Mouse (Mus musculus): ENCODE measurements around the gene Epha2. TPM values are rescaled to one million over a fixed set of nuclear protein-coding genes. Genes with fewer than 3 reads are reported as not detected.

The Epha2 gene
- polyA plus RNA-seq, 1 experiment from 2014 or later, result 1.9 TPM

- Histone ChIP-seq H3K4me2 (ENCODE audit: low read length) (no peak overlapping the region), H3K27me3 (ENCODE audit: control insufficient read depth, insufficient read depth, low read length) (no peaks in the 10 kb centered on the region), H3K9ac (ENCODE audit: low read length) (no peak overlapping the region), H3K36me3 (ENCODE audit: control insufficient read depth, insufficient read depth, low read length) (no peaks in the 10 kb centered on the region), H3K4me1 (ENCODE audit: control insufficient read depth in 2 of 2, insufficient read depth in 2 of 2, low read length in 2 of 2) (peaks cover 25% of the 10 kb centered on the region in 2 experiments), H3K27ac (replicated peaks in 1 of 2; ENCODE audit: control insufficient read depth in 1 of 2, insufficient read depth in 1 of 2, low read depth in 2 of 2, low read length in 2 of 2) (no peak overlapping the region), H3K4me3 (ENCODE audit: control insufficient read depth in 1 of 2, insufficient read depth in 1 of 2, low read depth in 1 of 2, low read length in 2 of 2) (no peak overlapping the region), H3K9me3 (ENCODE audit: control insufficient read depth, low read length) (no peaks in the 10 kb centered on the region)
- ATAC-seq (ENCODE audit: insufficient number of reproducible peaks, insufficient read depth, low FRiP score, low read depth), result no peak
- WGBS, result 23% methylated on average over 1 of the region's 1 CpGs
Measured at GRCm38 (mm10) chr4:141338853-141339252, 37.8 kb downstream of the Epha2 start.

GRCm38 (mm10) chr4:141341477-141341876 is 40.4 kb downstream of the Epha2 start:
- Histone ChIP-seq H3K4me2 (ENCODE audit: low read length) (no peak overlapping the region), H3K27ac (replicated peaks in 1 of 2; ENCODE audit: control insufficient read depth in 1 of 2, insufficient read depth in 1 of 2, low read depth in 2 of 2, low read length in 2 of 2) (no peak overlapping the region), H3K9me3 (ENCODE audit: control insufficient read depth, low read length) (0 out of 2 replicates have a peak, but pooled peaks cover under 1% of the 10 kb centered on the region), H3K36me3 (ENCODE audit: control insufficient read depth, insufficient read depth, low read length) (no peaks in the 10 kb centered on the region), H3K4me1 (ENCODE audit: control insufficient read depth in 2 of 2, insufficient read depth in 2 of 2, low read length in 2 of 2) (peaks cover 8 to 9% of the 10 kb centered on the region in 2 experiments; a peak in 3 of 4 replicates), H3K9ac (ENCODE audit: low read length) (no peak overlapping the region), H3K4me3 (ENCODE audit: control insufficient read depth in 1 of 2, insufficient read depth in 1 of 2, low read depth in 1 of 2, low read length in 2 of 2) (no peak overlapping the region), H3K27me3 (ENCODE audit: control insufficient read depth, insufficient read depth, low read length) (no peaks in the 10 kb centered on the region)
- WGBS, result 64% methylated on average over 7 of the region's 7 CpGs
- no peak for ATAC-seq (ENCODE audit: insufficient number of reproducible peaks, insufficient read depth, low FRiP score, low read depth)

DNA sequence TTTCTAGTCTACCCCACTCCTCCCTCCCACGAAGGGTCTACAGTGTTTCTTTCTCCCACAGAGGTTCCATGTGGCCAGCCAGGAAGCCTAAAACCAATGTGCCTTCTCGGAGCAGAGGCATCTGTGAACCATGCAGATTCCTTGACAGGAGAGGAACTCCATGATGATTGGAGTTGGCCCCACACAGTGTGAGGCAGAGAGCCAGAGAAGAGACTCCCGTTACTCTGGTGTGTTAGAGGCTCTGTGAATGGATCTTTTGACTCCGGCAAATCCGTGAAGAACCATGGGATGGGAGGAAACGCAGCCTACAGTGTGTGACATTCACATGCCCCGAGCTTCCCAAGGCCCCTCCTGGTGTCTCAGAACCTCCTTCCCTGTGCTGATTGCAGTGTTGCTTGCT is 42.5 kb downstream of the Epha2 start:
- Histone ChIP-seq H3K36me3 (ENCODE audit: control insufficient read depth, insufficient read depth, low read length) (no peaks in the 10 kb centered on the region), H3K27ac (replicated peaks in 1 of 2; ENCODE audit: control insufficient read depth in 1 of 2, insufficient read depth in 1 of 2, low read depth in 2 of 2, low read length in 2 of 2) (no peak overlapping the region), H3K4me2 (ENCODE audit: low read length) (no peak overlapping the region), H3K4me3 (ENCODE audit: control insufficient read depth in 1 of 2, insufficient read depth in 1 of 2, low read depth in 1 of 2, low read length in 2 of 2) (no peak overlapping the region), H3K27me3 (ENCODE audit: control insufficient read depth, insufficient read depth, low read length) (no peaks in the 10 kb centered on the region), H3K4me1 (ENCODE audit: control insufficient read depth in 2 of 2, insufficient read depth in 2 of 2, low read length in 2 of 2) (peaks cover 9 to 10% of the 10 kb centered on the region in 2 experiments; a peak in 3 of 4 replicates), H3K9ac (ENCODE audit: low read length) (no peak overlapping the region), H3K9me3 (ENCODE audit: control insufficient read depth, low read length) (0 out of 2 replicates have a peak, but pooled peaks cover 4% of the 10 kb centered on the region)
- ATAC-seq (ENCODE audit: insufficient number of reproducible peaks, insufficient read depth, low FRiP score, low read depth), result no peak
- 72% methylated on average over 7 of the region's 7 CpGs for WGBS

DNA sequence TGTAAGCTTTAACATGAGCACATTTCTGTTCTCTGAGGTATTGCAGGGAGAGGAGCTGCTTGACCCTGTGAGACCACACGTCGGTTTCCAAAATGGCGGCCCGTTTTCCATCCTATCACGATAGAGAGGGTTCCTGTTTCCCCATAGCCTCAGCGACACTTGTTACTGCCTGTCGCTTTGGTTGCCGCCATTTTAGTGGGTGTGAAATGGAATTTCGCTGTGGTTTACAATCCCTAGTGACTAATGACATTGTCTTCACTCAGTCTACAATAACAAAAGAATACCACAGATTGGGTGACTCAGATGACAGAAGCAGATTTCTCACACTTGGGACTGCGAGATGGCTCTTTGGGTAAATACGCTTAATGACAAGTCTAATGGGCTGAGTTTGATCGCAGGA is 44.2 kb downstream of the Epha2 start:
- no peak overlapping the region for H3K9ac ChIP-seq (ENCODE audit: low read length)
- no peaks in the 10 kb centered on the region for H3K36me3 ChIP-seq (ENCODE audit: control insufficient read depth, insufficient read depth, low read length)
- H3K4me2 ChIP-seq (ENCODE audit: low read length), result no peak overlapping the region
- 0 out of 2 replicates have a peak, but pooled peaks cover 4% of the 10 kb centered on the region for H3K9me3 ChIP-seq (ENCODE audit: control insufficient read depth, low read length)
- no peak for ATAC-seq (ENCODE audit: insufficient number of reproducible peaks, insufficient read depth, low FRiP score, low read depth)
- no peaks in the 10 kb centered on the region for H3K27me3 ChIP-seq (ENCODE audit: control insufficient read depth, insufficient read depth, low read length)
- H3K4me3 ChIP-seq (ENCODE audit: control insufficient read depth in 1 of 2, insufficient read depth in 1 of 2, low read depth in 1 of 2, low read length in 2 of 2), result no peak overlapping the region
- 87% methylated on average over 12 of the region's 12 CpGs for WGBS
- H3K27ac ChIP-seq (replicated peaks in 1 of 2; ENCODE audit: control insufficient read depth in 1 of 2, insufficient read depth in 1 of 2, low read depth in 2 of 2, low read length in 2 of 2), result no peak overlapping the region
- H3K4me1 ChIP-seq (ENCODE audit: control insufficient read depth in 2 of 2, insufficient read depth in 2 of 2, low read length in 2 of 2), result peaks cover 8 to 9% of the 10 kb centered on the region in 2 experiments; a peak in 2 of 4 replicates

DNA sequence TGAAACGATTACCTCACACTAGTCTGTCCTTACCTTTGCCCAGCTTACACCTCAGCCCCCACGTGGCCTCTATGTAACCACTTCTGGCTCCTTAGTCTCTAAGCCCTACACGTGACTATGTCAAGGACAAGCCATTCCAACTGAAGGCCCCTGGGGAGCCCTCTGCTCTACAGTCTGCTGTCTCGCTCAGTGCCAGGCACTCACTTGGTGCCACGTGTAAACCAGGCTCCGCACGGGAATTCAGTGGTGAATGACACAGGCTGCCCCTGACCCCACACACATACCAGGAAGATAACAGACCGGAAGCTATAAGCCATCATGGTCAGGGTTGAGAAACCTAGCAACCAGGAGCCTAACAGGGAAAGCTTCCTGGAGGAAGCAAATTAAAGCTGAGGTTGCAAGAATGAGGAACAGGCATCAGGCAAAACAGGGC is 46.3 kb downstream of the Epha2 start:
- Histone ChIP-seq H3K9ac (ENCODE audit: low read length) (0 out of 2 replicates have a peak overlapping the region, but pooled peaks have one; percentile 17), H3K36me3 (ENCODE audit: control insufficient read depth, insufficient read depth, low read length) (no peaks in the 10 kb centered on the region), H3K9me3 (ENCODE audit: control insufficient read depth, low read length) (0 out of 2 replicates have a peak, but pooled peaks cover 4% of the 10 kb centered on the region), H3K4me1 (ENCODE audit: control insufficient read depth in 2 of 2, insufficient read depth in 2 of 2, low read length in 2 of 2) (peaks cover 8 to 9% of the 10 kb centered on the region in 2 experiments; a peak in 2 of 4 replicates), H3K4me2 (ENCODE audit: low read length) (no peak overlapping the region; the same call in 1 of the 2 replicates), H3K27ac (replicated peaks in 1 of 2; ENCODE audit: control insufficient read depth in 1 of 2, insufficient read depth in 1 of 2, low read depth in 2 of 2, low read length in 2 of 2) (peak overlapping the region in 1 of 2 experiments; percentile 28; a peak in 1 of 4 replicates), H3K27me3 (ENCODE audit: control insufficient read depth, insufficient read depth, low read length) (no peaks in the 10 kb centered on the region), H3K4me3 (ENCODE audit: control insufficient read depth in 1 of 2, insufficient read depth in 1 of 2, low read depth in 1 of 2, low read length in 2 of 2) (no peak overlapping the region)
- no peak for ATAC-seq (ENCODE audit: insufficient number of reproducible peaks, insufficient read depth, low FRiP score, low read depth)
- WGBS, result 21% methylated on average over 8 of the region's 8 CpGs

GRCm38 (mm10) chr4:141348616-141349015 is 47.6 kb downstream of the Epha2 start:
- 77% methylated on average over 11 of the region's 11 CpGs for WGBS
- H3K9ac ChIP-seq (ENCODE audit: low read length), result no peak overlapping the region
- no peak for ATAC-seq (ENCODE audit: insufficient number of reproducible peaks, insufficient read depth, low FRiP score, low read depth)
- no peak overlapping the region for H3K27ac ChIP-seq (replicated peaks in 1 of 2; ENCODE audit: control insufficient read depth in 1 of 2, insufficient read depth in 1 of 2, low read depth in 2 of 2, low read length in 2 of 2)
- no peaks in the 10 kb centered on the region for H3K27me3 ChIP-seq (ENCODE audit: control insufficient read depth, insufficient read depth, low read length)
- H3K36me3 ChIP-seq (ENCODE audit: control insufficient read depth, insufficient read depth, low read length), result no peaks in the 10 kb centered on the region
- 0 out of 2 replicates have a peak, but pooled peaks cover 4% of the 10 kb centered on the region for H3K9me3 ChIP-seq (ENCODE audit: control insufficient read depth, low read length)
- H3K4me2 ChIP-seq (ENCODE audit: low read length), result no peak overlapping the region
- peaks cover 8 to 9% of the 10 kb centered on the region in 2 experiments; a peak in 2 of 4 replicates for H3K4me1 ChIP-seq (ENCODE audit: control insufficient read depth in 2 of 2, insufficient read depth in 2 of 2, low read length in 2 of 2)
- no peak overlapping the region for H3K4me3 ChIP-seq (ENCODE audit: control insufficient read depth in 1 of 2, insufficient read depth in 1 of 2, low read depth in 1 of 2, low read length in 2 of 2)

- Histone ChIP-seq H3K4me3 (ENCODE audit: control insufficient read depth in 1 of 2, insufficient read depth in 1 of 2, low read depth in 1 of 2, low read length in 2 of 2) (no peak overlapping the region), H3K4me1 (ENCODE audit: control insufficient read depth in 2 of 2, insufficient read depth in 2 of 2, low read length in 2 of 2) (peaks cover 8 to 9% of the 10 kb centered on the region in 2 experiments; a peak in 2 of 4 replicates), H3K36me3 (ENCODE audit: control insufficient read depth, insufficient read depth, low read length) (no peaks in the 10 kb centered on the region), H3K27me3 (ENCODE audit: control insufficient read depth, insufficient read depth, low read length) (no peaks in the 10 kb centered on the region), H3K4me2 (ENCODE audit: low read length) (no peak overlapping the region), H3K9me3 (ENCODE audit: control insufficient read depth, low read length) (0 out of 2 replicates have a peak, but pooled peaks cover 4% of the 10 kb centered on the region), H3K9ac (ENCODE audit: low read length) (no peak overlapping the region), H3K27ac (replicated peaks in 1 of 2; ENCODE audit: control insufficient read depth in 1 of 2, insufficient read depth in 1 of 2, low read depth in 2 of 2, low read length in 2 of 2) (no peak overlapping the region)
- no peak for ATAC-seq (ENCODE audit: insufficient number of reproducible peaks, insufficient read depth, low FRiP score, low read depth)
- 83% methylated on average over 12 of the region's 12 CpGs for WGBS
Measured at GRCm38 (mm10) chr4:141350015-141350414, 49.0 kb downstream of the Epha2 start.

- Histone ChIP-seq H3K36me3 (ENCODE audit: control insufficient read depth, insufficient read depth, low read length) (no peaks in the 10 kb centered on the region), H3K27ac (replicated peaks in 1 of 2; ENCODE audit: control insufficient read depth in 1 of 2, insufficient read depth in 1 of 2, low read depth in 2 of 2, low read length in 2 of 2) (no peak overlapping the region), H3K4me2 (ENCODE audit: low read length) (no peak overlapping the region), H3K9me3 (ENCODE audit: control insufficient read depth, low read length) (no peaks in the 10 kb centered on the region), H3K9ac (ENCODE audit: low read length) (no peak overlapping the region), H3K4me1 (ENCODE audit: control insufficient read depth in 2 of 2, insufficient read depth in 2 of 2, low read length in 2 of 2) (peaks cover 8 to 9% of the 10 kb centered on the region in 2 experiments; a peak in 2 of 4 replicates), H3K27me3 (ENCODE audit: control insufficient read depth, insufficient read depth, low read length) (no peaks in the 10 kb centered on the region), H3K4me3 (ENCODE audit: control insufficient read depth in 1 of 2, insufficient read depth in 1 of 2, low read depth in 1 of 2, low read length in 2 of 2) (no peak overlapping the region)
- WGBS, result 53% methylated on average over 7 of the region's 7 CpGs
- ATAC-seq (ENCODE audit: insufficient number of reproducible peaks, insufficient read depth, low FRiP score, low read depth), result no peak
Measured at GRCm38 (mm10) chr4:141351972-141352371, 50.9 kb downstream of the Epha2 start.
